Mouse (Mus musculus) CD8-positive naive resting alpha-beta T cell, adult 2 months (primary cell): ENCODE results near the gene Kptn.

Experiments
- DNase-seq, 2 experiments: peaks; one replicate each; pipeline ENCODE4 v3.0.0; 2022; ENCODE audit warnings: low read depth in 2 of 2, low spot score in 2 of 2

The Kptn gene

DNA sequence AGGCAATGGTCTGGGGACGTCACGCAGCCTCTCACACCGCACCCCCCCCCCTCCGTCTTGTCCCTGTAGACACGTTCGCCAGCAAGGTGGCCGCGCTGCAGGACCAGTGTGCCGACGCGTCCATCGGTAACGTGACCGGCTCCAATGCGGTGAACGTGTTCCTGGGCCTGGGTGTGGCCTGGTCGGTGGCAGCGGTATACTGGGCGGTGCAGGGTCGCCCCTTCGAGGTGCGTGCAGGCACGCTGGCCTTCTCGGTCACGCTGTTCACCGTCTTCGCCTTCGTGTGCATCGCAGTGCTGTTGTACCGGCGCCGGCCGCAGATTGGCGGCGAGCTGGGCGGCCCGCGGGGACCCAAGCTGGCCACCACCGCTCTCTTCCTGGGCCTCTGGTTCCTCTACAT, 39.0 kb downstream of the Kptn start:
- DNase-seq: no peak

DNA sequence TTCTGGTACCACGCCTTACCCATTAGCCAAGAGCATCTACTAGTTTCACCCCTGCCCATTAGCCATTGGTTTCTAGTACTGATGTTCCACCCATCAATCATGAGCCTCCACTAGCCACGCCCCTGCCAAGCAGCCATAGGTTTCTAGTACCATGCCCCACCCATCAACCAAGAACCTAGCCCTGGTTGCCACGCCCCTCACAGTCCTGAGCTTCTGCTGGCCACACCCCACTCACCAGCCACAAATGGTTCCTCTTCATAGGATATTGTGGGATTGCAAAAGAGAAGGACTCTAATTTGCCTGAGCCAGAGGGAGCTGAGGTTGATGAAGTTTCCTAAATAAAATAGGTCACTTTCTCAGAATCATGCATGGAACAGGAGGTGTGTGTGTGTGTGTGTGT, 41.0 kb downstream of the Kptn start:
- DNase-seq: no peak

DNA sequence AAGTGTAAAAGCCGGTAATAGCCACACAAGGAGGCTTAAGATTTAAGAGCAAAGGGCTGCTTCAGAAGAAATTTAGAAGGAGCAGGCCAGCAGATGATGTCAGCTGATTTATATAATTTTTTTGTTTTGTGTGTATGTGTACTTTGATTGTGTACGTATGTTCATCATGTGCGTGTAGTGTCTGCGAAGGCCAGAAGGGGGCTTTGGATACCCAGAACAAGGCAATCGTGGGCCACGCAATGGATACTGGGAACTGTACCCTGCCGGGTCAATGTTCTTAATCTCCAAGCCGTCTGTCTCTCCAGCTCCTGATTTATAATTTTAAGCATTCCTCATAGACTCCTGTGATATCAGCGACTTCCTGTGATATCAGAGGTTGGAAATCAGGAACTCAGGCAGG, 41.6 kb downstream of the Kptn start:
- no peak for DNase-seq

DNA sequence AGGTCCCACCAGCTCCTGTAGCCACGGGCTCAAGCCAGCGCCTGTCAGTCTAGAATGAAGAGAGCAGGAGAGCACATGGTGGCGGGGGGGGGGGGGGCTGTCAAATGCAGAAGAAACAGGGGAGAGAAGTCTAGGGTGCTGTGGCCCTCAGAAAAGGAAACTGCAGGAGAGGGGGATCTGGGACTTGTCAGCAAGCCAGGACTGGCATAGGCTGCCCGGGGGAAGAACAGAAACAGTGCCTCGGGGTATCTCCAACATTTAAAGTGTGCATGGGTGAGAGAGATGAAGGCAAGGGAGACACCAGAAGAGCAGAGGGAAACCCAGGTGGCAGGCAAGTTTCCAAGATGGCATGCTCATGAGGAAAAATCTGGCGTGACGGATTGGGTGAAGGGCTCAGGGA, 42.3 kb downstream of the Kptn start:
- no peak for DNase-seq

DNA sequence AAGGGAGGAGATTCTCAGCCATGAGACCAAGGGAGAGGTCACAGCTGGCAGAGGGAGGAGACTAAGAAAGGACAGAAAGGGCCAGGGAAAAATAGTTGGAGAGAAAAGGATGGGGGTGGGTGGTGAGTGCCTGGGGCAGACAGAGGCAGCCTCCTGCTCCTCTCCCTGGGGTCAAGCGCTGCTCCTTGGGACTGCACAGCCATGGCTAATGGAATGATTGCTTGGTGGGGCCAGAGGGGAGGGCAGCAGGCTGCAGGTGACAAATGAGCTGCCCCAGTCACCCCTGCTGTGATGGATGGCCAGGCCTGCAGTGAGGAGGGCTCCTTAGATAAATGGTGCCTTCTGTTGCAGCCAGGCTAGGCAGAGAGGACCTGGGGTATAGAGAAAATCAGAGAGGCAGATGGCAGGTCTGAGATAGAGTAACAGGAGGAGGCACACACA, 52.5 kb downstream of the Kptn start:
- no peak for DNase-seq

DNA sequence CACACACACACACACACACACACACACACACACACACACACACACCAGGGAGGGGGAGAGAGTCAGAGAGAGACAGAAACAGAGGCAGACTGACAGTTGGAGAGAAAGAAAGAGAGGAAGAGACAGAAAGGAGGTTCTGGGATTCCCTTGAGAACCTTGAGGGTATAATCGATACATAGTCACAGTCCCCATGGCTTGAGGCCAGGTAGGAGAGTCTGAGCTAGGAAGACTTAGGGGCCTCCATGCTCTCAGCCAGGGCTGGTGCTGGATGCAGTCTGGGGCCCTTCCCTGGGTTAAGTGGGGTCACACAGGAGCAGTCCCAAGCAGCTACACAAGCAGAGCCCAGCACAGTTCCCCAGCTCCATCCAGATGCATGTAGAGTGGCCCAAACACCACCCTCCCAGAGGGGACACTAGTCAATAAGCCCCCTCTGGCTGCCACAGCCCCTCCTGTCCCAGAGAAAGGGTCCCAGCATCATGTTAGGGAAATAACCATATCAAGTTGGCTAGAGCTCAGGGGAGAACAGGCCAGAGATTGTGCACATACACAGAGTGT, 53.0 kb downstream of the Kptn start:
- no peak for DNase-seq

DNA sequence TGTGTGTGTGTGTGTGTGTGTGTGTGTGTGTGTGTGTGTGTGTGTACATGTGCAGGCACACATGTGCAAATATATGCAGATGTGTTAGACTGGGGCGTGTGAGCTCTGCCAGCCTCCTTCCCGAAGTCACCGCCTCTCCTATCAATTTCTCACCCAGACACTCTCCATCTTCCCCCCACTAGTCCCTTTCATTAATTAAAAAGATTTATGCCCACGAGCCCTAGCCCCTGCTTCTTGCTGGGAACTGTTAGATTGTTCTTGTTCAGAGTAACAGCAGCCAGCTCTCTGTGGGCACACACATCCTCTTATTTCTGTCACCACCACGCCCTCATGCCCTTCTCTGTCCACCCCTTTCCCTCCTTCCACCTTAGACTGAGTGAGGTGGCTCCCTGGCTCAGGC, 53.5 kb downstream of the Kptn start:
- no peak for DNase-seq

DNA sequence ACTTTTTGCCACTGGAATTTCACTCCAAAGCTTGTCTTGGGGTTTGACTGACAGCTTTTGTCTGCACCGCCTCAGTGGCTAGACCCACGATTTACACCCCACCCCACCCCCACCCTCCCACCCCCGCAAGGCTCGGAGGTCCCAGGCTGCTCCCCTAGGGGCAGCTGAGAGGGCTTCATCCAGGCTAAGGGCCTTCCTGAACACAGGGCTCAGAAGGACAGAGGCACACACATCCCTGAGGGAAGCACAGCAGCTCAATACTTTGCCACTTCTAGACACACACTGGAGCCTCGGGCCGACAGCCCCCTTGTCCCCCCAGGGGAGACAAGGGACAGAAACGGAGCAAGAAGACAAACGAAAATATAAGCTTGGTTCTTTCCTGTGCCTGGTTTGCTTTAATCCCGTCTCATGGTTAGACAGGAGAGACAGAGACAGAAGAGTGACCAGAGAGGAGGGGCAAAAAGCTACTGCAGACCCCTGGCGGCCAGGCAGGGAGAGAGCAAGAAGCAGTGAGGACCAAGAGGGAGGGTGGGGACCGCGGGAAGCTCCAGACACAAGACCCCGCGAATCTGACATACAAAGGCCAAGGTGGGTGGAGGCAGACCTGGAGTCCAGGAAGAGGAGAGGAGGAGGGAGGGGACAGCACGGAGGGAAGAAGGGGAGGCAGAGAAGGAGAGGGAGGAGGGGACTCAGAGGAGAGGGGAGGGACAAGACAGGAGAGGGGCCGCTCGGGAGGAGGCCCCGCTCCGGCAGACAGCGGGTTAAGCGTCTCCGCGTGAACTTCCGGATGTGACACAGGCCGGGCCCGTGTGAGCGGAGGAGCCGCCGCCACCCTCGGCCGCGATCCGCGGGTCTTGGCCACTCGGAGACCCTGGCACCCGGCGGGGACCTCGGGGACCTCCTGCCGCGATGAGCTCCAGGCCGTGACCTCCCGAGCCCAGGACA, 55.2 kb downstream of the Kptn start, which contains the start of gene Meis3:
Meis3 (plus strand) TSS at position 494 of the 945 bp plus-strand sequence.
- DNase-seq: peak; percentile 38 to 55

DNA sequence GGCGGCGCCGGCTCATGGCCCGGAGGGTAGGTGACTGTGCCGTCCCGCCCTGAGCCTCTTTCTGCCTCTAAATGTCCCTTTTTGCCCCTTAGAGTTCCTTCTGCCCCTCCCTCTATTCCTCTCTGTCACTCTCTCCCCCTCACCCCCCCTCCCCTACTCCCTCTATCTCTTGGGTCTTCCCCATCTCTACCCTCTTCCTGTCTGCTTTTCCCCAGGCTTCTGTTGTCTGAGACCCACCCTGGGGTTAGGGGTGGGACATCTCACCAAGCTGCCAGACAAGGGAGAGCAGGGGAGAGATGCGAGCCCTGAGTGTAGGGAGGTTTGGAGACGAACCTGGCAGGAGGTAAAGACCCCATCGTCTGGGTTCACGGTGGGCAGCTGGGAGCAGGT, 55.8 kb downstream of the Kptn start:
- DNase-seq: no peak
